Mouse (Mus musculus): ENCODE results near the gene Phactr2. TPM values are rescaled to one million over a fixed set of nuclear protein-coding genes. Genes with fewer than 3 reads are reported as not detected.

Phactr2 gene
- polyA plus RNA-seq, 1 experiment from 2014 or later = 55.5 TPM

- no peak overlapping the region for H3K27ac ChIP-seq (ENCODE audit: low read length)
- H3K9ac ChIP-seq (ENCODE audit: low read length) = no peak overlapping the region
- no peaks in the 10 kb centered on the region for H3K4me1 ChIP-seq (ENCODE audit: control insufficient read depth, insufficient read depth, low read length)
- H3K9me3 ChIP-seq (replicated peaks; ENCODE audit: control insufficient read depth, low read length) = no peaks in the 10 kb centered on the region
- 73% methylated on average over 3 of the region's 3 CpGs for WGBS
- no peak overlapping the region for H3K4me3 ChIP-seq (ENCODE audit: low read length)
- H3K27me3 ChIP-seq (ENCODE audit: control insufficient read depth, insufficient read depth, low read length) = no peaks in the 10 kb centered on the region
- peaks cover 33% of the 10 kb centered on the region for H3K36me3 ChIP-seq (ENCODE audit: control insufficient read depth, insufficient read depth)
- no peak for ATAC-seq (replicated peaks; ENCODE audit: extremely low read depth, insufficient read depth, low FRiP score)
- no peak overlapping the region for H3K4me2 ChIP-seq (ENCODE audit: low read depth, low read length)
Observed at GRCm38 (mm10) chr10:13222135-13222534, 252.1 kb downstream of the Phactr2 start.

- no peak for ATAC-seq (replicated peaks; ENCODE audit: extremely low read depth, insufficient read depth, low FRiP score)
- 78% methylated on average over 1 of the region's 1 CpGs for WGBS
Observed at GRCm38 (mm10) chr10:13220061-13220460, 254.2 kb downstream of the Phactr2 start.

GRCm38 (mm10) chr10:13213956-13214355 lies 260.3 kb downstream of the Phactr2 start:
- Histone ChIP-seq H3K4me2 (ENCODE audit: low read depth, low read length) (peak overlapping the region; percentile 38), H3K27me3 (ENCODE audit: control insufficient read depth, insufficient read depth, low read length) (no peaks in the 10 kb centered on the region), H3K4me3 (ENCODE audit: low read length) (no peak overlapping the region; the same call in 1 of the 2 replicates), H3K9me3 (replicated peaks; ENCODE audit: control insufficient read depth, low read length) (no peaks in the 10 kb centered on the region), H3K4me1 (ENCODE audit: control insufficient read depth, insufficient read depth, low read length) (peaks cover 26% of the 10 kb centered on the region), H3K9ac (ENCODE audit: low read length) (no peak overlapping the region), H3K36me3 (ENCODE audit: control insufficient read depth, insufficient read depth) (peaks cover 10% of the 10 kb centered on the region), H3K27ac (ENCODE audit: low read length) (peak overlapping the region; percentile 45)
- 28% methylated on average over 12 of the region's 12 CpGs for WGBS
- peak; percentile 26; the same call in 1 of the 2 replicates for ATAC-seq (replicated peaks; ENCODE audit: extremely low read depth, insufficient read depth, low FRiP score)

More at GRCm38 (mm10) chr10:13220061-13220460, 254.2 kb downstream of the Phactr2 start:
- Histone ChIP-seq H3K4me1 (ENCODE audit: control insufficient read depth, insufficient read depth, low read length) (no peaks in the 10 kb centered on the region), H3K27ac (ENCODE audit: low read length) (no peak overlapping the region), H3K4me2 (ENCODE audit: low read depth, low read length) (no peak overlapping the region), H3K9ac (ENCODE audit: low read length) (no peak overlapping the region), H3K9me3 (replicated peaks; ENCODE audit: control insufficient read depth, low read length) (no peaks in the 10 kb centered on the region), H3K4me3 (ENCODE audit: low read length) (no peak overlapping the region), H3K36me3 (ENCODE audit: control insufficient read depth, insufficient read depth) (peaks cover 32% of the 10 kb centered on the region), H3K27me3 (ENCODE audit: control insufficient read depth, insufficient read depth, low read length) (no peaks in the 10 kb centered on the region)

- H3K36me3 ChIP-seq (ENCODE audit: control insufficient read depth, insufficient read depth) = peaks cover 9% of the 10 kb centered on the region
- no peak overlapping the region for H3K4me2 ChIP-seq (ENCODE audit: low read depth, low read length)
- H3K27me3 ChIP-seq (ENCODE audit: control insufficient read depth, insufficient read depth, low read length) = no peaks in the 10 kb centered on the region
- no peaks in the 10 kb centered on the region for H3K9me3 ChIP-seq (replicated peaks; ENCODE audit: control insufficient read depth, low read length)
- no peak overlapping the region for H3K4me3 ChIP-seq (ENCODE audit: low read length)
- 52% methylated on average over 6 of the region's 6 CpGs for WGBS
- H3K9ac ChIP-seq (ENCODE audit: low read length) = no peak overlapping the region
- H3K4me1 ChIP-seq (ENCODE audit: control insufficient read depth, insufficient read depth, low read length) = peaks cover 26% of the 10 kb centered on the region
- ATAC-seq (replicated peaks; ENCODE audit: extremely low read depth, insufficient read depth, low FRiP score) = no peak
- peak overlapping the region; percentile 47; the same call in 1 of the 2 replicates for H3K27ac ChIP-seq (ENCODE audit: low read length)
Observed at GRCm38 (mm10) chr10:13212829-13213228, 261.4 kb downstream of the Phactr2 start.

- Histone ChIP-seq H3K27ac (ENCODE audit: low read length) (no peak overlapping the region; the same call in 1 of the 2 replicates), H3K36me3 (ENCODE audit: control insufficient read depth, insufficient read depth) (peaks cover 9% of the 10 kb centered on the region), H3K27me3 (ENCODE audit: control insufficient read depth, insufficient read depth, low read length) (no peaks in the 10 kb centered on the region), H3K9me3 (replicated peaks; ENCODE audit: control insufficient read depth, low read length) (no peaks in the 10 kb centered on the region), H3K4me2 (ENCODE audit: low read depth, low read length) (no peak overlapping the region), H3K4me3 (ENCODE audit: low read length) (no peak overlapping the region), H3K4me1 (ENCODE audit: control insufficient read depth, insufficient read depth, low read length) (peaks cover 26% of the 10 kb centered on the region), H3K9ac (ENCODE audit: low read length) (no peak overlapping the region)
- WGBS = 76% methylated on average over 9 of the region's 9 CpGs
- no peak for ATAC-seq (replicated peaks; ENCODE audit: extremely low read depth, insufficient read depth, low FRiP score)
Observed at GRCm38 (mm10) chr10:13212326-13212725, 261.9 kb downstream of the Phactr2 start.

- Histone ChIP-seq H3K9ac (ENCODE audit: low read length) (no peak overlapping the region), H3K27ac (ENCODE audit: low read length) (0 out of 2 replicates have a peak overlapping the region, but pooled peaks have one; percentile 49), H3K4me2 (ENCODE audit: low read depth, low read length) (no peak overlapping the region), H3K9me3 (replicated peaks; ENCODE audit: control insufficient read depth, low read length) (no peaks in the 10 kb centered on the region), H3K4me3 (ENCODE audit: low read length) (no peak overlapping the region), H3K27me3 (ENCODE audit: control insufficient read depth, insufficient read depth, low read length) (no peaks in the 10 kb centered on the region), H3K36me3 (ENCODE audit: control insufficient read depth, insufficient read depth) (peaks cover 7% of the 10 kb centered on the region), H3K4me1 (ENCODE audit: control insufficient read depth, insufficient read depth, low read length) (peaks cover 26% of the 10 kb centered on the region)
- ATAC-seq (replicated peaks; ENCODE audit: extremely low read depth, insufficient read depth, low FRiP score) = no peak
- 39% methylated on average over 8 of the region's 8 CpGs for WGBS
Observed at GRCm38 (mm10) chr10:13209930-13210637, 264.1 kb downstream of the Phactr2 start.

GRCm38 (mm10) chr10:13209506-13209905 lies 264.7 kb downstream of the Phactr2 start:
- Histone ChIP-seq H3K27me3 (ENCODE audit: control insufficient read depth, insufficient read depth, low read length) (no peaks in the 10 kb centered on the region), H3K27ac (ENCODE audit: low read length) (no peak overlapping the region), H3K36me3 (ENCODE audit: control insufficient read depth, insufficient read depth) (peaks cover 7% of the 10 kb centered on the region), H3K9ac (ENCODE audit: low read length) (no peak overlapping the region), H3K9me3 (replicated peaks; ENCODE audit: control insufficient read depth, low read length) (no peaks in the 10 kb centered on the region), H3K4me2 (ENCODE audit: low read depth, low read length) (no peak overlapping the region), H3K4me1 (ENCODE audit: control insufficient read depth, insufficient read depth, low read length) (peaks cover 25% of the 10 kb centered on the region), H3K4me3 (ENCODE audit: low read length) (no peak overlapping the region)
- WGBS = 73% methylated on average over 3 of the region's 3 CpGs
- no peak for ATAC-seq (replicated peaks; ENCODE audit: extremely low read depth, insufficient read depth, low FRiP score)

GRCm38 (mm10) chr10:13209061-13209460 lies 265.2 kb downstream of the Phactr2 start:
- H3K9ac ChIP-seq (ENCODE audit: low read length) = no peak overlapping the region
- peaks cover 20% of the 10 kb centered on the region for H3K4me1 ChIP-seq (ENCODE audit: control insufficient read depth, insufficient read depth, low read length)
- peaks cover 7% of the 10 kb centered on the region for H3K36me3 ChIP-seq (ENCODE audit: control insufficient read depth, insufficient read depth)
- H3K4me3 ChIP-seq (ENCODE audit: low read length) = no peak overlapping the region
- no peak overlapping the region for H3K4me2 ChIP-seq (ENCODE audit: low read depth, low read length)
- ATAC-seq (replicated peaks; ENCODE audit: extremely low read depth, insufficient read depth, low FRiP score) = no peak
- H3K27ac ChIP-seq (ENCODE audit: low read length) = no peak overlapping the region
- H3K27me3 ChIP-seq (ENCODE audit: control insufficient read depth, insufficient read depth, low read length) = no peaks in the 10 kb centered on the region
- H3K9me3 ChIP-seq (replicated peaks; ENCODE audit: control insufficient read depth, low read length) = no peaks in the 10 kb centered on the region
- 93% methylated on average over 4 of the region's 4 CpGs for WGBS

- peaks cover 3% of the 10 kb centered on the region; the same call in 1 of the 2 replicates for H3K9me3 ChIP-seq (replicated peaks; ENCODE audit: control insufficient read depth, low read length)
- no peaks in the 10 kb centered on the region for H3K27me3 ChIP-seq (ENCODE audit: control insufficient read depth, insufficient read depth, low read length)
- H3K4me2 ChIP-seq (ENCODE audit: low read depth, low read length) = no peak overlapping the region
- H3K27ac ChIP-seq (ENCODE audit: low read length) = no peak overlapping the region
- H3K9ac ChIP-seq (ENCODE audit: low read length) = no peak overlapping the region
- no peak for ATAC-seq (replicated peaks; ENCODE audit: extremely low read depth, insufficient read depth, low FRiP score)
- H3K4me3 ChIP-seq (ENCODE audit: low read length) = no peak overlapping the region
- WGBS = 79% methylated on average over 6 of the region's 6 CpGs
- no peaks in the 10 kb centered on the region for H3K4me1 ChIP-seq (ENCODE audit: control insufficient read depth, insufficient read depth, low read length)
- no peaks in the 10 kb centered on the region for H3K36me3 ChIP-seq (ENCODE audit: control insufficient read depth, insufficient read depth)
Observed at GRCm38 (mm10) chr10:13201741-13202293, 272.4 kb downstream of the Phactr2 start.
